Mouse (Mus musculus) olfactory bulb, adult 2 months (tissue): ENCODE data around the gene Atp8b2.

Experiments used
- CTCF ChIP-seq: fragments of 200-500 bp; IDR thresholded peaks from 2 replicates; pipeline ENCODE4 v1.5.1; 2012; ENCODE audit warnings: low read depth, mild to moderate bottlenecking, low read length, moderate library complexity; ENCODE audit not compliant: insufficient read depth
- POLR2A ChIP-seq: fragments of 200-500 bp; IDR thresholded peaks from 2 replicates; pipeline ENCODE4 v1.6.1; 2012; ENCODE audit warnings: mild to moderate bottlenecking, low read depth, low read length, moderate library complexity; ENCODE audit not compliant: insufficient read depth

- TF ChIP-seq CTCF: no peak
- TF ChIP-seq POLR2A: no peak
Observed at GRCm38 (mm10) chr3:89892517-89893106, 70.7 kb downstream of the Atp8b2 start.
